Mouse (Mus musculus) regulatory T cell (primary cell): ENCODE measurements around the gene Fam78a.

Experiments
- in situ Hi-C: fragments of 300-600 bp; cut with MboI, MseI; formaldehyde crosslinking; loops from one replicate; pipeline ENCODE4 v1.15.1; 2025; ENCODE audit warnings: high pct_unique_total_duplicates

Fam78a gene

DNA sequence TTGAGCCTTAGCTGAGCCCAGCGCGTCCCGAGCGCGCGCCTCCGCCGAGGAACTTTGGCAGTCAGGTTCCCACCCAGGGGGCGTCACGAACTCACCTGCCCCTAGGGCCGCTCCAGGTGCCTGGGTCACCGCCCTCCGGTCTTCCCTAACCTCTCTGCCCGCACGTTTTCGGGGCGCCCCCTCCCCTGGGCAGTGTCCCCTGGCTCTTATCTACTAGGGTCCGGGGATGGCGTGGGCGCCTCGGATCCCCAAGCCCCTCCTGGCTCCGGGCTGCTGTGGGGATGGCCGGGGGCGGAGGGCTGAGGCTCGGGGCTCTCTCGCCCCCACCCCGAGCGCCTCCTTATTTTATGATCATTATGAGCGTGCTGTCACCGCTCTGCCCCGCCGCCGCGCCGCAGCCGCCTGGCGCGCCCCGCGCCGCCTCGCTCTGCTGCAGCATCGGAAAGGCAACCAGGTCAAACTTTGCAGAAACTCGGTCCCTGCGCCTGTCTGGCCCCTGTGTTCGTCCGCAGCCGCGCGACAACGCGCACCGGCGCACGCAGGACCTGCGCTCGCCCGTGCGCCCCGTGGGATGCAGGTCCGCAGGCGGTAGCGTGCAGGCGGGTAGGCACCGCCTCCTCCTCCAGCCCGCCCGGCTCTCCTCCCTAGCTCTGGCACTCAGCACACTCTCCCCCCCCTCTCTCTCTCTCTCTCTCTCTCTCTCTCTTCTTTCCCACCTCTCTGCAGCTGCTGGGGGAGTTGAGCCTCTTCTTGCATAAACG is at the start of gene Fam78a:
Gene Fam78a, minus strand, starts transcription at position 747 of the 761 bp plus-strand sequence.
- in situ Hi-C loops = no loop called here

GRCm38 (mm10) chr2:32134039-32134438 is 49.4 kb upstream of the Fam78a start:
- in situ Hi-C loops = loop anchor here (5.0 to 10.0 kb wide), 4 partner anchors 47 to 989 kb away; partner anchors contain the start of gene Fnbp1

GRCm38 (mm10) chr2:32132567-32132992 is 47.9 kb upstream of the Fam78a start:
- in situ Hi-C loops = loop anchor here (5.0 to 10.0 kb wide), 4 partner anchors 45 to 988 kb away; partner anchors contain the start of gene Fnbp1

GRCm38 (mm10) chr2:32131866-32132566 is 47.4 kb upstream of the Fam78a start:
- in situ Hi-C loops = loop anchor here (5.0 to 10.0 kb wide), 4 partner anchors 45 to 987 kb away; partner anchors contain the start of gene Fnbp1

- in situ Hi-C loops = loop anchor here (5.0 to 10.0 kb wide), 4 partner anchors 44 to 987 kb away; partner anchors contain the start of gene Fnbp1
Observed at GRCm38 (mm10) chr2:32131205-32131834, 46.7 kb upstream of the Fam78a start.

DNA sequence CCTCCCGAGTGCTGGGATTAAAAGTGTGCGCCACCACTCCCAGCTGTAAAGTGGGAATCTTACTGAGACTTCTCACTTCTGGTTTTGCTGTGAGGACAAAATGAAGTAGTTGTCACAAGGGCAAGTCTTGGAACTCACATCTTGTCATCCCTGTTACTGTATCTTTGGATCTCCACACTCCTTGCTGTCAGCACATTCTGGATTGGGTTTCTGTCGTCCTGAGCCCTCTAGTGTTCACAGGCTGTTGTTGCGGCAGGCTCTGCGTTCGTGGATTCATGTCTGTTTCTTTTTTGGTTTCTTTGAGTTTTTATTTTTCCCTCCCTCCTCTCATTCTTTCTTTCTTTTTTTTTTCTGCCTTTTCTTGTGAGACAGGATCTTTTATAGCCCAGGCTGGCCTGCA is 45.8 kb upstream of the Fam78a start:
- in situ Hi-C loops = loop anchor here (5.0 to 10.0 kb wide), 4 partner anchors 43 to 986 kb away; partner anchors contain the start of gene Fnbp1

DNA sequence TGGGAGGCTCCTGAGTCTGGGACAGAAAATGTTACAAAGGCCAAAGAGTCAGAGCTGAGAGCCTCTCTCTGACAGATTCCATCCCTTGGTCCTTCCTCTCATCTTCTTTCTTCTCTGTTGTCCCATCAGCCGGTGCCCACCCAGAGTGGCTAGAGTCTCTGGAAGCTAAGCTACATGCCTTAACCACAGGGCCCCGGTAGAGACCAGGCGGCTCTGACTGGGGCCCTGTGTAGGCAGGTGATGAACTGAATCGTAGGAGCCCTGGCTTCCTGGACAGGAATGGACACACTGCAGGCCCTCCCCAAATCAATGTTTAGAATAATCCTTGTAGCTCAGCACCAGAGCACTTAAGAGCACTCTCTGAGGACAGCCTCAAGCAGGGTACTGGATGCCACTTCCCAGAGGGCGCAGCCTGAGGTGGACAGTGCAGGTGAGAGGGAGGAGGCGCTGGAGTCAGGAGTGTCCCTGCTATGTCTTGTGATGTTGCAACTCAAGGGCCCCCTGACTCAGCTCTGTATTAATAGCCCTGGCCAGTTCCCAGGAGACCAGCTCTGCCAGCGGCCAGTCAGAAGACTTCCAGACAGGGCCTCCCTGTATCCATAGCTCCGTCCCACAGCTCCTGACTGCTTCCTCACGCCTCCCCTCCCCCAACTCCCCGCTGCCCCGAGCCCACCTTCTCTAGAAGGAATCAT is 44.9 kb upstream of the Fam78a start:
- in situ Hi-C loops = loop anchor here (5.0 to 10.0 kb wide), 4 partner anchors 42 to 985 kb away; partner anchors contain the start of gene Fnbp1

DNA sequence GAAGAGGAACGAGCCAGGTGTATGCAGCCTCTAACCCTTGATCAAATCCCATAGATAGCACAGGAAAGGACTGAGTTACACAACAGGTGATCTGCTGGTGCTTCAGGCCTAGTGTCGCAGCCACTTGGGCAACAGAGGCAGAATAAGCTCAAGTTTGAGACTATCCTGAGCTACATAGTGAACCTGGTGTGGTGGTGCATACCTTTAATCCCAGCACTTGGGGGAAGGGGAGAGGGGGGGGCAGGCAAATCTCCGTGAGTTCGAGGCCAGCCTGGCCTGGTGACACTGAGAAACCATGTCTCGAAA is 43.8 kb upstream of the Fam78a start:
- in situ Hi-C loops = no loop called here

GRCm38 (mm10) chr2:32127653-32128535 is 43.2 kb upstream of the Fam78a start:
- in situ Hi-C loops = no loop called here

GRCm38 (mm10) chr2:32121785-32122184 is 37.1 kb upstream of the Fam78a start:
- in situ Hi-C loops = no loop called here

GRCm38 (mm10) chr2:32121150-32121549 is 36.5 kb upstream of the Fam78a start:
- in situ Hi-C loops = no loop called here

GRCm38 (mm10) chr2:32119802-32120750 is 35.4 kb upstream of the Fam78a start:
- in situ Hi-C loops = no loop called here

DNA sequence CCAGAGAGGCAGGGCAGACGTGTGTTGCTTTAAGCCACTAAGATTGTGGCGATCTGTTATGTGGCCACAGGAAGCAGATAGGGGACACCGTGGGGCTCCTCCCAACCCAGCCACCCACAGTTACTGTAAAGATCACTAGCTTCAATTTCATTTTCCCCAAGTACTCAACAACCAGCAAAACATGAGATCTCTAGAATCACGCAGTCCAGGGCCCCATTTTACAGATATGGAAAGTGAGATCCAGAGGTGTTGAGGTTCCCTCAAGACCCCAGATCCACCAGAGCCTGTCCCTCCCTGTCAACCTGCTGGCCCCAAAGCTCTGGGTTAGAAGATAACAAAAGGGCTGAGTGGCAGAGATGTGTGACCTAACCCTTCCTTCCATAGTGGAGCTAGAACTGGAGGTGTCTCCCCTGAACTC is 31.2 kb upstream of the Fam78a start:
- in situ Hi-C loops = no loop called here

DNA sequence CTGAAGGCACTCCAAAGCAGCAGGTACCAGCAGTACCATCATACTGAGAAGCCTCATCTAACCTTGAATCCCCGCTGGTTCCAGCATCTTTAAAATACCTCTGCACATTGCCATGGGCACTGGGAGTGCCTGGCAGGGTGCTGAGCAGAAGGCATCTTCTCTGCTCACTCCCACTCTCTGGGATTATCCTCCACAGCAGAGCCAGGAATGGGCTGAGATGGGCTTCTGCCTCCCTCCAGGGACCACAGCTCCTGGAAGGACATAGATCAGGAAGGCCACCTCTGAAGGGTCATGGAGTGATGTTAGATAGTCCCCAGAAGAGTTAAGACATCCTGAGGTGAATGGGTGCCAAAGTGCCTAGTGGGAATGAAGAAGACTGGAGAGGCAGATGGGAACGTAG is 27.9 kb upstream of the Fam78a start:
- in situ Hi-C loops = no loop called here

GRCm38 (mm10) chr2:32111268-32111667 is 26.6 kb upstream of the Fam78a start:
- in situ Hi-C loops = no loop called here

GRCm38 (mm10) chr2:32105930-32106329 is 21.3 kb upstream of the Fam78a start:
- in situ Hi-C loops = no loop called here

DNA sequence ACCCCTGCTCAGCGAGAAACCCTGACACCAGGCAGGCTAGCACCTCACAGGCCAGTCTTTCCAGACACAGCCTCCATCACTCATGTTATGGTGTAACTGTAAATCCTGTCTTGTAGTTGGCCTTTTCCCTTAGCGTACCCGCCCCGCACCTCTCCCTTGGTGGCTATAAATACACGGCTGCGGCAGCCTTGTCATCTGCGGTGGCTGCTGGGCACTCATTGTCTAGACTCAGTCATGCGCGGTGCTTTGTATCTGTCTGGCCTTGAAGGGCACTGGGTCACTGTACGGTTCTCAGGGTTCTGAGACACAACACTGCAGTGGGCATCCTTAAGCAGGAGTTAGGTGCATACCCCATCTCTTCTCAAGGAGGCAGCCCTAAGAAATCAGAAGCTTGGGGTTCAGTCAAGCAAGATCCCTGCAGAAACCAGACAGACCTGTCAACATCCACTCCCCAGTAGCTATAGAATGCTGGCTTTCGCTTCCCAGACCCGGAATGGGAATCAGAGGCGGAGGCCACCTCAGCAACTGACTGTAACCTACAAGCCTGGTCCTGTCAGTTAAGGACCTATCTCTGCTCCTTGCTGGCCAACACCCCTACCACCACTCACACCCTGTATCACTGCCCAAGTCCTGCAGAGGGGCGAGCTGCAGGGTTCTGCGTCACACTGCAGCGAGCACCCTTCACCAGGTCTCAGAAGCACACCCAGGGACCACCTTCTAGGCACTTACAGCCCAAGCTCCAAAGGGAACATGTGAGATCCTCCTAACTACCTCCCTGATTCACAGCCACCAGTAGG is 20.7 kb upstream of the Fam78a start:
- in situ Hi-C loops = no loop called here

- in situ Hi-C loops = no loop called here
Observed at GRCm38 (mm10) chr2:32104122-32104521, 19.5 kb upstream of the Fam78a start.

- in situ Hi-C loops = no loop called here
Observed at GRCm38 (mm10) chr2:32103557-32103956, 18.9 kb upstream of the Fam78a start.
